Mouse (Mus musculus) CH12.LX (cell line): ENCODE measurements around the gene P4ha3.

Source experiments
- CTCF ChIP-seq, 2 experiments: IDR thresholded peaks in 1 of 2; conservative IDR thresholded peaks in 1 of 2; 2 replicates each; pipeline ENCODE4 v1.5.1; 2011 to 2012; ENCODE audit warnings: low read depth in 2 of 2, low read length in 2 of 2, improper control_type of control experiment in 1 of 2, inconsistent platforms in 1 of 2, mild to moderate bottlenecking in 1 of 2, moderate library complexity in 1 of 2
- ELF1 ChIP-seq: IDR thresholded peaks from 2 replicates; pipeline ENCODE4 v1.6.1; 2014; ENCODE audit warnings: low read depth, mild to moderate bottlenecking, inconsistent platforms, low read length, improper control_type of control experiment
- EP300 ChIP-seq: IDR thresholded peaks from 2 replicates; pipeline ENCODE4 v1.6.1; 2011; ENCODE audit warnings: low read length, improper control_type of control experiment
- ETS1 ChIP-seq: conservative IDR thresholded peaks from 2 replicates; pipeline ENCODE4 v1.6.1; 2012; ENCODE audit warnings: low read depth, mild to moderate bottlenecking, inconsistent platforms, low read length, improper control_type of control experiment, moderate library complexity
- MAFK ChIP-seq: IDR thresholded peaks from 2 replicates; pipeline ENCODE4 v1.6.1; 2011; ENCODE audit warnings: low read length, improper control_type of control experiment; ENCODE audit not compliant: insufficient replicate concordance
- MAX ChIP-seq: IDR thresholded peaks from 2 replicates; pipeline ENCODE4 v1.6.1; 2011; ENCODE audit warnings: low read length, improper control_type of control experiment
- MYC ChIP-seq: IDR thresholded peaks from 2 replicates; pipeline ENCODE4 v1.6.1; 2011; ENCODE audit warnings: low read depth, mild to moderate bottlenecking, improper control_type of control experiment, low read length
- POLR2A ChIP-seq: IDR thresholded peaks from 2 replicates; pipeline ENCODE4 v1.6.1; 2011; ENCODE audit warnings: low read depth, mild to moderate bottlenecking, improper control_type of control experiment, low read length
- POLR2AphosphoS2 ChIP-seq: IDR thresholded peaks from 2 replicates; pipeline ENCODE4 v1.6.1; 2011; ENCODE audit warnings: low read depth, low read length, improper control_type of control experiment
- RAD21 ChIP-seq: IDR thresholded peaks from 2 replicates; pipeline ENCODE4 v1.6.1; 2011; ENCODE audit warnings: low read depth, mild to moderate bottlenecking, low read length, improper control_type of control experiment, moderate library complexity
- SIN3A ChIP-seq: IDR thresholded peaks from 2 replicates; pipeline ENCODE4 v1.6.1; 2012; ENCODE audit warnings: low read length, improper control_type of control experiment, inconsistent platforms
- TBP ChIP-seq: conservative IDR thresholded peaks from 2 replicates; pipeline ENCODE4 v1.6.1; 2011; ENCODE audit warnings: low read depth, low read length, improper control_type of control experiment
- USF1 ChIP-seq: IDR thresholded peaks from 2 replicates; pipeline ENCODE4 v1.6.1; 2014; ENCODE audit warnings: low read depth, mild to moderate bottlenecking, inconsistent platforms, low read length, improper control_type of control experiment
- ZC3H11A ChIP-seq: IDR thresholded peaks from 2 replicates; pipeline ENCODE4 v1.6.1; 2012; ENCODE audit warnings: low read depth, mild to moderate bottlenecking, inconsistent platforms, low read length, improper control_type of control experiment

- no peak for TF ChIP-seq CTCF (conservative IDR thresholded peaks at IDR 0.05 in 1 of 2, IDR thresholded peaks at IDR 0.05 in 1 of 2; ENCODE audit: low read depth in 2 of 2, low read length in 2 of 2)
- TF ChIP-seq MAX, result no peak
- no peak for TF ChIP-seq ZC3H11A
- no peak for TF ChIP-seq ELF1
- TF ChIP-seq EP300, result no peak
- TF ChIP-seq TBP, result no peak
- TF ChIP-seq RAD21, result no peak
- no peak for TF ChIP-seq SIN3A
- TF ChIP-seq ETS1, result no peak
- no peak for TF ChIP-seq POLR2A
- no peak for TF ChIP-seq USF1
- no peak for TF ChIP-seq MAFK
- no peak for TF ChIP-seq POLR2AphosphoS2
- TF ChIP-seq MYC, result no peak
Measured at GRCm38 (mm10) chr7:100357856-100358255, 72.5 kb downstream of the P4ha3 start.
